Mouse (Mus musculus) stomach, postnatal 0 days (tissue): ENCODE data around the gene Snd1.

Experiments
- CTCF ChIP-seq: IDR thresholded peaks from 2 replicates; pipeline ENCODE4 v1.5.1; 2016; ENCODE audit warnings: antibody characterized with exemption, low read depth, mild to moderate bottlenecking, moderate library complexity
- EP300 ChIP-seq: optimal IDR thresholded peaks from 2 replicates; pipeline ENCODE3; 2016; ENCODE audit warnings: antibody characterized with exemption

GRCm38 (mm10) chr6:28823802-28824201, 348.9 kb downstream of the Snd1 start:
- TF ChIP-seq CTCF, result no peak
- TF ChIP-seq EP300, result no peak
